In the genomic region with DNA sequence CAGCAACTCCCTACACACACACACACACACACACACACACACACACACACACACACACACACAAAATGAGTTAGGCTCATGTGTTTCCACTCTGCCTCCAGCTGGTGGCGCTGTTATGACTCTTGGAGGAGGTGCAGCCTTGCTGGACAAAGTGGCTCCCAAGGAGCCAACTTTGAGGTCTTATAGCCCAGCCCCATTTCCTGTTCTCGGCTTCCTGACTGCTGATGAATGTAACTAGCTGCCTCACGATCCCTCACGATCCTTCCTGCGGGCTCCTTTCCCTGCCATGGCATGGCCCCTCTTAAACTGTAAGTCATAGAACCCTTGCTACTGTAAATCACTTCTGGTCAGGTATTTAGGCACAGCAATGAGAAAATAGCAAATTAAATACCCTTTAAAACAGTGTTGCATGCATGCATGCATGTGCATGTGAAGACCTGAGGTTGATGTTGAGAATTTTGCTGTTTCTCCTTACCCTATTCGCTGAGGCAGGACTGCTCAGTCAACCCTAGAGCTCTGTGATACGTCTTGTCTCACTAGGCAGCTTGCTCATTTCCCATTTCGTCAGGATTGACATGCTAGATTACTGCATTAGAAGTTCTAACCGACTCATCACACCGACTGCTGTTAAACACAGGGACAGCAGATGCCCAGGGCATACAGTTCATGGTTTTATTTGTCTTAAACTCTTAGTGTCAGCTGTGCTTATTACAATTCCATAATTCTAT, we compare ENCODE assay signal across 7 mouse cellular contexts. TPM values are rescaled to one million over a fixed set of nuclear protein-coding genes. Genes with fewer than 3 reads are reported as not detected.
DNase-seq lines count a peak whose midpoint lies in the region; ATAC-seq and TF ChIP-seq lines count a peak whose summit lies in the region.

No protein-coding gene starts in this region.

- WGBS in heart, embryonic 16.5 days, result 31% methylated on average over 10 of the region's 10 CpGs
- WGBS in liver, embryonic 14.5 days (ENCODE audit: insufficient replicate concordance), result 7% methylated on average over 10 of the region's 10 CpGs
- 54% methylated on average over 10 of the region's 10 CpGs for WGBS in small intestine, adult 2 months
- WGBS in forebrain, embryonic 13.5 days, result 58% methylated on average over 10 of the region's 10 CpGs

- no peak for TF ChIP-seq EP300 in liver, embryonic 14.5 days (IDR thresholded peaks at IDR 0.05; ENCODE audit: low read depth)

- H3K27ac ChIP-seq in heart, embryonic 16.5 days (ENCODE audit: low read length), result no peak overlapping the region
- H3K27ac ChIP-seq in liver, embryonic 14.5 days, result peak overlapping the region; percentile 14; the same call in 1 of the 2 replicates
- no peak overlapping the region for H3K27ac ChIP-seq in small intestine, adult 2 months (ENCODE audit: insufficient read depth, low read depth, low read length)
- no peak overlapping the region for H3K27ac ChIP-seq in forebrain, embryonic 13.5 days

- H3K27me3 ChIP-seq in heart, embryonic 16.5 days (ENCODE audit: control insufficient read depth, insufficient read depth, low read length), result no peaks in the 10 kb centered on the region
- H3K27me3 ChIP-seq in liver, embryonic 14.5 days (ENCODE audit: control insufficient read depth, insufficient read depth, low read length), result no peaks in the 10 kb centered on the region
- no peaks in the 10 kb centered on the region for H3K27me3 ChIP-seq in small intestine, adult 2 months (ENCODE audit: control insufficient read depth, insufficient read depth, low read length)
- no peaks in the 10 kb centered on the region for H3K27me3 ChIP-seq in forebrain, embryonic 13.5 days

- H3K4me3 ChIP-seq in heart, embryonic 16.5 days (ENCODE audit: low read length), result peak overlapping the region; percentile 7; the same call in 1 of the 2 replicates
- H3K4me3 ChIP-seq in liver, embryonic 14.5 days (ENCODE audit: insufficient read depth in 1 of 2, low read depth in 2 of 2, low read length in 2 of 2), result peak overlapping the region; percentile 3 to 48; a peak in 2 of 4 replicates
- no peak overlapping the region for H3K4me3 ChIP-seq in small intestine, adult 2 months (ENCODE audit: low read depth, low read length)
- H3K4me3 ChIP-seq in forebrain, embryonic 13.5 days, result no peak overlapping the region

- TF ChIP-seq POLR2A in small intestine, adult 2 months (IDR thresholded peaks at IDR 0.05; ENCODE audit: low read depth, low read length), result no peak

- TF ChIP-seq CTCF in liver, embryonic 14.5 days (IDR thresholded peaks at IDR 0.05; ENCODE audit: low read depth), result peak; percentile 86
- peak; percentile 50; the same call in 1 of the 2 replicates for TF ChIP-seq CTCF in small intestine, adult 2 months (IDR thresholded peaks at IDR 0.05; ENCODE audit: extremely low read depth, insufficient read length, insufficient replicate concordance, low read depth, low read length)

- DNase-seq in 3T3-L1 (ENCODE audit: low read depth, low spot score), result peak; percentile 78
- peak; percentile 82 for DNase-seq in CD4-positive helper T cell, adult 2 months (ENCODE audit: low read depth, low spot score)
- peak; percentile 56 for DNase-seq in c-Kit-positive CD71-positive TER-119-positive erythroid progenitor cells, embryonic 14.5 days (ENCODE audit: low spot score)
- no peak for DNase-seq in liver, embryonic 14.5 days (ENCODE audit: low read depth in 3 of 3, low spot score in 3 of 3)

- no peaks in the 10 kb centered on the region for H3K36me3 ChIP-seq in heart, embryonic 16.5 days (ENCODE audit: control insufficient read depth, insufficient read depth)
- H3K36me3 ChIP-seq in liver, embryonic 14.5 days (replicated peaks; ENCODE audit: control insufficient read depth, insufficient read depth, low read depth), result no peaks in the 10 kb centered on the region
- no peaks in the 10 kb centered on the region for H3K36me3 ChIP-seq in small intestine, adult 2 months (ENCODE audit: control insufficient read depth, insufficient read depth, low read length)
- H3K36me3 ChIP-seq in forebrain, embryonic 13.5 days (ENCODE audit: poor library complexity, severe bottlenecking), result no peaks in the 10 kb centered on the region

- no peaks in the 10 kb centered on the region for H3K4me1 ChIP-seq in heart, embryonic 16.5 days (ENCODE audit: control insufficient read depth, insufficient read depth, low read length)
- H3K4me1 ChIP-seq in liver, embryonic 14.5 days (replicated peaks; ENCODE audit: control insufficient read depth in 2 of 2, insufficient read depth in 2 of 2, low read length in 1 of 2), result peaks cover 0 to 6% of the 10 kb centered on the region in 2 experiments; a peak in 2 of 4 replicates
- no peaks in the 10 kb centered on the region for H3K4me1 ChIP-seq in small intestine, adult 2 months (ENCODE audit: control insufficient read depth, insufficient read depth, insufficient read length, low read length)
- H3K4me1 ChIP-seq in forebrain, embryonic 13.5 days, result no peaks in the 10 kb centered on the region

- peak overlapping the region; percentile 29; the same call in 1 of the 2 replicates for H3K4me2 ChIP-seq in heart, embryonic 16.5 days (ENCODE audit: low read depth, low read length)
- H3K4me2 ChIP-seq in liver, embryonic 14.5 days (ENCODE audit: low read depth), result peak overlapping the region; percentile 50
- H3K4me2 ChIP-seq in forebrain, embryonic 13.5 days, result no peak overlapping the region

- H3K9ac ChIP-seq in heart, embryonic 16.5 days (ENCODE audit: low read length), result peak overlapping the region; percentile 7; the same call in 1 of the 2 replicates
- no peak overlapping the region; the same call in 1 of the 2 replicates for H3K9ac ChIP-seq in liver, embryonic 14.5 days (replicated peaks)
- no peak overlapping the region for H3K9ac ChIP-seq in forebrain, embryonic 13.5 days

- H3K9me3 ChIP-seq in heart, embryonic 16.5 days (replicated peaks; ENCODE audit: control insufficient read depth, low read length), result no peaks in the 10 kb centered on the region
- H3K9me3 ChIP-seq in liver, embryonic 14.5 days (ENCODE audit: control insufficient read depth, low read length), result no peaks in the 10 kb centered on the region
- H3K9me3 ChIP-seq in forebrain, embryonic 13.5 days (replicated peaks), result no peaks in the 10 kb centered on the region

- ATAC-seq in heart, embryonic 16.5 days (replicated peaks; ENCODE audit: extremely low read depth, insufficient read depth, low FRiP score), result peak; percentile 58
- ATAC-seq in liver, embryonic 14.5 days (ENCODE audit: insufficient read depth), result peak; percentile 77
- no peak for ATAC-seq in forebrain, embryonic 13.5 days

RNA-seq across cellular contexts. Expression of a gene that starts 11.4 kb away (rescaled TPM):
- polyA plus RNA-seq in heart, embryonic 16.5 days (2015; fragmentation: Nextera tagmentation; extraction: Ambion mirVana), result 43.8 and 44.7 TPM in 2 replicates
- polyA plus RNA-seq in liver, embryonic 14.5 days (2012; rRNA removed), result 11.5 and 17.2 TPM in 2 replicates
- polyA plus RNA-seq in liver, embryonic 14.5 days (2014; fragmentation: Nextera tagmentation; extraction: Ambion mirVana), result 31.3 and 33.3 TPM in 2 replicates
- 5.3 and 18.1 TPM in 2 replicates for polyA plus RNA-seq in small intestine, adult 2 months (2012; rRNA removed)
- 67.5 and 68.1 TPM in 2 replicates for polyA plus RNA-seq in forebrain, embryonic 13.5 days (2015; fragmentation: Nextera tagmentation; extraction: Ambion mirVana)

RNA-seq across cellular contexts. Expression of a gene that starts 18.3 kb away (rescaled TPM):
- 0.26 and 0.37 TPM in 2 replicates for polyA plus RNA-seq in heart, embryonic 16.5 days (2015; fragmentation: Nextera tagmentation; extraction: Ambion mirVana)
- polyA plus RNA-seq in liver, embryonic 14.5 days (2012; rRNA removed), result 0.65 and 0.88 TPM in 2 replicates
- polyA plus RNA-seq in liver, embryonic 14.5 days (2014; fragmentation: Nextera tagmentation; extraction: Ambion mirVana), result 1.2 and 1.3 TPM in 2 replicates
- 0.32 and 0.53 TPM in 2 replicates for polyA plus RNA-seq in small intestine, adult 2 months (2012; rRNA removed)
- 0.04 and 0.08 TPM in 2 replicates for polyA plus RNA-seq in forebrain, embryonic 13.5 days (2015; fragmentation: Nextera tagmentation; extraction: Ambion mirVana)

Comparison
In these comparisons a context has a peak if more than half of its experiments do, and no peak if none do; other contexts are left out.
1. DNase-seq: peak in 3T3-L1 (single experiment), CD4-positive helper T cell, adult 2 months (single experiment) and c-Kit-positive CD71-positive TER-119-positive erythroid progenitor cells, embryonic 14.5 days (single experiment); none in liver, embryonic 14.5 days (0 of 3).
2. H3K4me3 ChIP-seq: peak in heart, embryonic 16.5 days (single experiment) and liver, embryonic 14.5 days (2 of 2); none in small intestine, adult 2 months (single experiment) and forebrain, embryonic 13.5 days (single experiment).